Mouse (Mus musculus): Measurements from ENCODE around the gene Ehmt2. TPM values are rescaled to one million over a fixed set of nuclear protein-coding genes. Genes with fewer than 3 reads are reported as not detected.
A peak's percentile ranks its signal among the peaks of the same experiment; 100 is the strongest.
"Not testable (repeated sequence)": the region's sequence is repeated elsewhere in the genome, so short reads cannot be mapped to it uniquely, and the experiment has no call there.

Ehmt2 gene
- polyA plus RNA-seq, 1 experiment from 2014 or later = 59.6 TPM

DNA sequence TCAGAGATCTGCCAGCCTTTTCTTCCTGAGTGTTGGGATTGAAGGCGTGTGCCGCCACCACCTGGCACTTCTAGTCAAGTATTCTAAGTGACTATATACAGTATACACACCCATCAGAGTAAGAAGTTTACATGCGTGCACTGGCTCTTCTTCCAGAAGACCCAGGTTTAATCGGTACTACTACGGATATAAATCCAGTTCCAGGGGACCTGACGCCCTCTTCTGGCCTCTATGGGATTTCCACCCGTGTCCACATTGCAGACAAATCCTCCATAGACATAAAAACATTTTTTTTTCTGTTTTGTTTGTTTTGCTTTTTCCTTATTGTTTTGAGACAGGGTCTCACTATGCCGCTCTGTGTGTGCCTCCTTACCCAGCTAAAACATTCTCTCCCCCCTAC lies 49.3 kb downstream of the Ehmt2 start:
- no peak overlapping the region for H3K4me3 ChIP-seq (ENCODE audit: inconsistent target)
- peaks cover 13% of the 10 kb centered on the region for H3K79me2 ChIP-seq (ENCODE audit: inconsistent target)
- H3K36me3 ChIP-seq (ENCODE audit: inconsistent target) = peaks cover 12% of the 10 kb centered on the region; the same call in 1 of the 2 replicates
- H3K27ac ChIP-seq = no peak overlapping the region
- WGBS (ENCODE audit: missing documents) = 30% methylated on average over 6 of the region's 8 CpGs

DNA sequence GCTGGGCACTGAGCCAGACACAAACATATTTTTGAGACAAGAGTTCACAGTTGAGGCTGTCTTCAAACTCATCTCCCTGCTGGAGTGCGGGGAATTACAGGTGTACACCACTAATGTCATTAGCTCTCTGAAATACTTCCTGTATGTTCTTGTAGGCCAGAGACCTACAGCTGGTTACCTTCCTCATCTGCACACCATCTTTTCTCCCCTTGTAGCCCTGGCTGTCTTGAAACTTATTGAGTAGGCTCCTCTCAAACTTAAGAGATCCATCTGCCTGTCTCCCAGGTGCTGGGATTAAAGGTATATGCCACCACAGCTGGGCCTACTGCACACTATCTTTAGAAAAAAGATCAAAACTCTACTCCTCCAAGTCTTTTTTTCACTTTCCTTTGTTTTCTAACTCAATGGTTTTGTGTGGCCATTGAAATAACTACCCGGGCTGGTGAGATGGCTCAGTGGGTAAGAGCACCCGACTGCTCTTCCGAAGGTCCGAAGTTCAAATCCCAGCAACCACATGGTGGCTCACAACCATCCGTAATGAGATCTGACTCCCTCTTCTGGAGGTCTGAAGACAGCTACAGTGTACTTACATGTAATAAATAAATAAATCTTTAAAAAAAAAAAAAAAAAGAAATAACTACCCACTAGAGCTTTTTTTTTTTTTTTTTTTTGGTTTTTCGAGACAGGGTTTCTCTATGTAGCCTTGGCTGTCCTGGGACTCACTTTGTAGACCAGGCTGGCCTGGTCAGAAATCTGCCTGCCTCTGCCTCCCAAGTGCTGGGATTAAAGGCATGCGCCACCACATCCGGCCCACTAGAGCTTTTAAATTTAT lies 50.7 kb downstream of the Ehmt2 start:
- not testable (repeated sequence) for H3K4me3 ChIP-seq (ENCODE audit: inconsistent target); H3K27ac ChIP-seq
- Histone ChIP-seq H3K36me3 (ENCODE audit: inconsistent target) (peaks cover 12% of the 10 kb centered on the region; the same call in 1 of the 2 replicates), H3K79me2 (ENCODE audit: inconsistent target) (peaks cover 13% of the 10 kb centered on the region)
- 96% methylated on average over 7 of the region's 9 CpGs for WGBS (ENCODE audit: missing documents)

DNA sequence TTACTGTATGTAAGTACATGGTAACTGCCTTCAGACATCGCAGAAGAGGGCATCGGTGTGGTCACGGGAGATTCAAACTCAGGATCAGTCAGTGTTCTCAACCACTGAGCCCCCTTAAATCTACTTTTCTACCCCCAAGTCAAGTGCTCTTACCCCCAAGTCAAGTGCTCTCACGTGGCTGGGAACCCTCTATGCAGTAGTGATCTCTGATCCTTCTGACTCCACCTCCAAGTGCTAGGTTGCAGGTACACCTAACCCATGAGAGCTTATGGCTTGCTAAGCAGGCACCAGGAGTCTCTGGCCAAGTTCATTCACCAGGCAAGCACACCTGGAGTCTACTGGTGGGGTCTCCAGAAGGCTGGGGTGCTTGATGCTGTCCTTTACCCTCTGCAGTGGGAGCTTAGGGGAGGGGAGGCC lies 51.3 kb downstream of the Ehmt2 start:
- H3K27ac ChIP-seq = no peak overlapping the region
- no peak overlapping the region for H3K4me3 ChIP-seq (ENCODE audit: inconsistent target)
- WGBS (ENCODE audit: missing documents) = 80% methylated on average over 4 of the region's 4 CpGs

DNA sequence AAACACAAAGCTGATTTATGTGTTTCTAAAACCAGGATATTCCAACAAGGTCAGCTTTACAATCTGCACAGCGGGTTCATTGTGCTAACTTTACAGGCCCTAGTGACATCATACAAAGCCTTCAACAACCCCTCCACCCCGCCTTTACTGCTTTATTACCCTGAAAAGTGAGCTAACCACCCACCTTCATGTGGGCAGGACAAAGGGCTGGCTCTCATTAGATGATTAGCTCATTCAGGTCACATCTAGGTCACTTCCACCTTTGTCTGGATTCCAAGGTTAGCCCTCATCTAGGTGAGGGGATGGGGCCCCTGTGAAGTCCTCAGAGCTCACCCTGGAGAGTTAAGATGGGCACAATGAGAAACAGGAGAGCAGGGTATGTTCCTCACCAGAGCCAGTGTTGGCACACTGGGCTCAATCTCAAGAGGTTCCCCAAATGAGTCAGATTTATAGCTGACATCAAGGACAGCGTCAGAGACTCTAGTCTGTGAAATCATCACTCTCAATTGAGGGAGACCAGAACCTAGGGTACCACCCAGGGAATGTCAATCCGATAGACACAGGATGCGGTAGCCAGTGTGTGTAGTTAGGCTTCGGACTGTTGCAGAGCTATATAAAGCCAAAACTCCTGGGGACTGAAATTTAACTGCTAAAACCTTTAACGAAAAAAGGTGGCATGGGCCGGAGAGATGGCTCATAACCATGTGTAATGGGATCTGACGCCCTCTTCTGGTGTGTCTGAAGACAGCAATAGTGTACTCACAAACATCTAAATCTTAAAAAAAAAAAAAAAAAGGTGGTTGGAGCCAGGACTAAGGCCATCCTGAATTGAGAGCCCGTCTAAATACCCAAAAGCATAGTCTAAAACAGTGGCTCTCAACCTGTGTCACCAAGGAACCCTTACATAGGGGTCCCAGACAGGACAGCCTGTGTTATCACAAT lies 52.5 kb downstream of the Ehmt2 start:
- peaks cover 12% of the 10 kb centered on the region; the same call in 1 of the 2 replicates for H3K36me3 ChIP-seq (ENCODE audit: inconsistent target)
- peak overlapping the region; percentile 98 for H3K4me3 ChIP-seq (ENCODE audit: inconsistent target)
- H3K27ac ChIP-seq = peak overlapping the region; percentile 81; the same call in 1 of the 2 replicates
- WGBS (ENCODE audit: missing documents) = 44% methylated on average over 10 of the region's 10 CpGs
- H3K79me2 ChIP-seq (ENCODE audit: inconsistent target) = peaks cover 13% of the 10 kb centered on the region

More for the DNA sequence above, 51.3 kb downstream of the Ehmt2 start:
- Histone ChIP-seq H3K79me2 (ENCODE audit: inconsistent target) (peaks cover 13% of the 10 kb centered on the region), H3K36me3 (ENCODE audit: inconsistent target) (peaks cover 12% of the 10 kb centered on the region; the same call in 1 of the 2 replicates)

DNA sequence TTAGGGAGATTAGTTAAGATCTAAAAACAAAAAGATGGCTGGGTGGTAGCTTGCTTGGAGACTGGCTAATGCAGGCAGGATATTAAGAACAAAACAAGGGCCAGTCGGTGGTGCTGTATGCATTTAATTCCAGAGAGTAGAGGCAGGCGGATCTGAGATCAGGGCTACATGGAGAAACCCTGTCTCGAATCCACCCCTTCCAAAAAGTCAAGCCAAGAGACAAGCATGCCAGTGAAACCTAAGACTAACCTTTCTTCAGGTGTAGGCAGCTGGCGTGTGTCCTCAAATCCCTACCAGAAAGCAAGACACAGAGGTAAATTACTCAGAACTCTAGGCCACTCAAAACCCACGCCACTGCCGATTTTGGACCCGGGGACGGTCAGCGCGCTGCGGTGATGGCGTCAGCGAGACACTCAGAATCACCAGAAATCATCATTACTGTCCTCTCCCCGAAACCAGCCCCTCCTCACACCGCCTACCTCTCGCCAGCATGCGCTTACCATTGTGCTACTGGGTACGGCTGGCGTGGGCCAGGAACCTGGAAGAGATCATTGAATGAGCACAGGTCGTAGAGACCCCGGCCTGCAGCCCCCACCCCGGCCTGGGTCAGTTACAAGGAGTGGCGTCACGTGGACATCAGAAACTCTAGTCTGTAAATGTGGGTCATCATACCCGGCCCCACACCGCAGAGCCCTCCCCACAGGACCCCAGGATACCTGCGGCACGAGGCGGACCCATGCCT lies 53.5 kb downstream of the Ehmt2 start:
- H3K79me2 ChIP-seq (ENCODE audit: inconsistent target) = peaks cover 13% of the 10 kb centered on the region
- peaks cover 12% of the 10 kb centered on the region; the same call in 1 of the 2 replicates for H3K36me3 ChIP-seq (ENCODE audit: inconsistent target)
- peak overlapping the region; percentile 81 for H3K27ac ChIP-seq
- H3K4me3 ChIP-seq (ENCODE audit: inconsistent target) = peak overlapping the region; percentile 98
- WGBS (ENCODE audit: missing documents) = under 1% methylated on average over 29 of the region's 29 CpGs

DNA sequence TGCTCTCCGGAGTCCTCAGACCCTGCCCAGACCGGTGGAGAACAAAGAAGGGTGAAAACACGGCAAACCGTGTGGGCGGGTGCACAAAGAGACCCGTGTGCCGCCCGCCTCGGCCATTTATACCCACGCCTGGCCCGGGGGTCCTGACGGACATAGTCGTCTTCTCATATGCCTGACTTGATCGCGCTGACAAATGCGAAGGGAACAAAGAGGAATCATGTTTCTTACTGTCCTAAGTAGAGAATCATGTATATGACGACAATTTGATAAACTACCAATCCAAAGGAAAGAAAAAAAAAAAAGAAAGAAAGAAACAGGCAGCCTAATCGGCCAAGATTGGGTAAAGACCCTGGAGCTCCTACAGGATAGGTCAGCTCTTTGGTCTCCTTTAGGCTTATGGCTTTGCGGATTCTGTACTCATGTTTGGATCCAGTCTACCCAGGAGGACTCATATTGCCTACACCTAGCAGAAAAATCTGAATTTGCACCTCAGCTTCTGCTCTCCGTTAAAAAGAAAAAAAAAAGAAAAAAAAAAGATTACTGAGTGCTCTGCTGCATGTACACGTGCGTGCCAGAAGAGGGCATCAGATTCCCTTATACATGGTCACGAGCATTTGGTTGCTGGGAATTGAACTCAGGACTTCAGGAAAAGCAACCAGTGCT lies 54.2 kb downstream of the Ehmt2 start:
- Histone ChIP-seq H3K79me2 (ENCODE audit: inconsistent target) (peaks cover 13% of the 10 kb centered on the region), H3K27ac (peak overlapping the region; percentile 81), H3K36me3 (ENCODE audit: inconsistent target) (peaks cover 12% of the 10 kb centered on the region; the same call in 1 of the 2 replicates), H3K4me3 (ENCODE audit: inconsistent target) (peak overlapping the region; percentile 98)
- under 1% methylated on average over 21 of the region's 23 CpGs for WGBS (ENCODE audit: missing documents)

DNA sequence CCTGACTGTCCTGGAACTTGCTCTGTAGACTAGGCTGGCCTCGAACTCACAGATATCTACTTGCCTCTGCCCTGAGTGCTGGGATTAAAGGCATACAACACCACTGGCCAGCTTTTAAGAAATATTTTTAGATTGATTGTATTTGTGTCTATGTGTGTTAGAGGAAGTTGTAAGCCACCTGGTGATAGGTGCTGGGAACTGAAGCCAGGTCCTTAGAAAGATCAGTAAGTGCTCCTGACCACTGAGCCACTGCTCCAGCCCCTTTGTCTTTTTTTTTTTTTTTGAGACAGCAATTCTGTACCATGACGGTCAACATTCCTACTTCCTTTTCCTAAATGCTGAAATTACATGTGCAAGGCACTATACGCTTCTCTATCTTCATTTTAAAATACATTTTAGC lies 55.0 kb downstream of the Ehmt2 start:
- 60% methylated on average over 3 of the region's 3 CpGs for WGBS (ENCODE audit: missing documents)
- Histone ChIP-seq H3K27ac (0 out of 2 replicates have a peak overlapping the region, but pooled peaks have one; percentile 81), H3K36me3 (ENCODE audit: inconsistent target) (peaks cover 12% of the 10 kb centered on the region; the same call in 1 of the 2 replicates), H3K4me3 (ENCODE audit: inconsistent target) (no peak overlapping the region), H3K79me2 (ENCODE audit: inconsistent target) (peaks cover 13% of the 10 kb centered on the region)

DNA sequence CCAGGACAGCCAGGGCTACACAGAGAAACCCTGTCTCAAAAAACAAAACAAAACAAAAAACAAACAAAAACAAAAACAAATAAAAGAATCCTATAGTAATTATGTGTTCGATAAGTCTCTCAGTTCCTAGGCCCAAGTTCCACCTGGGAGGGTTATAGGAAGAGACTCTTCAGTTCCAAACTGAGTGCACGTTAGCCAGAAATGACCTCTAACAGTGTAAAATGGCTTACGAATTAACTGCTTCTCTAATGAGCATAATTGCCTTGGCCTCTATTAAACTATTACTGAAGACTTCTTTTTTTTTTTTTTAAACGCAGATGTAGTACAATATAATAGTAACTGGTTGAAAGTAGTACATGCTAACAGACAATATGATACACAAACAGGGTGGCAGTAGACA lies 55.6 kb downstream of the Ehmt2 start:
- peaks cover 13% of the 10 kb centered on the region for H3K79me2 ChIP-seq (ENCODE audit: inconsistent target)
- peaks cover 12% of the 10 kb centered on the region; the same call in 1 of the 2 replicates for H3K36me3 ChIP-seq (ENCODE audit: inconsistent target)
- H3K4me3 ChIP-seq (ENCODE audit: inconsistent target) = no peak overlapping the region
- WGBS (ENCODE audit: missing documents) = 94% methylated on average over 3 of the region's 4 CpGs
- no peak overlapping the region for H3K27ac ChIP-seq

DNA sequence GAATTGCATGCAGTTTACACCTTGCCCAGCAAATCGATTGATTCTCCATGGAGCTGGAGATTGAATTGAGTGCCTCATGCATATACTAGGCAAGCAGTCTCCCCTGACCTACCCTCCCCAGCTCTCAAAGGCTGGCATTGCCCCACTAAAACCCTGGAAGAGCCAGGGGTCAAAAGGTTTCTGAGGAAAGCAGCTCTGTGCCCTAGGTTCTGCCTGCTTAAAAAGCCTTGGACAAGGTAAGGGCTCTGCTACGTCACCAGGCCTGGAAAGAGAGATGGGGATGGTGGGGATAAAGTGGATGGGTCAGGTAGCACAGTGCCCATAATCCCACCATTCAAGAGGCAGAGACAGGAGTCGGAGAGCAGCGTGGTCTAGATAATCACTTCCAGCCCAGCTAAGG lies 56.6 kb downstream of the Ehmt2 start:
- peaks cover 7% of the 10 kb centered on the region; the same call in 1 of the 2 replicates for H3K36me3 ChIP-seq (ENCODE audit: inconsistent target)
- peaks cover 13% of the 10 kb centered on the region for H3K79me2 ChIP-seq (ENCODE audit: inconsistent target)
- no peak overlapping the region for H3K27ac ChIP-seq
- WGBS (ENCODE audit: missing documents) = 89% methylated on average over 4 of the region's 4 CpGs
- H3K4me3 ChIP-seq (ENCODE audit: inconsistent target) = no peak overlapping the region

DNA sequence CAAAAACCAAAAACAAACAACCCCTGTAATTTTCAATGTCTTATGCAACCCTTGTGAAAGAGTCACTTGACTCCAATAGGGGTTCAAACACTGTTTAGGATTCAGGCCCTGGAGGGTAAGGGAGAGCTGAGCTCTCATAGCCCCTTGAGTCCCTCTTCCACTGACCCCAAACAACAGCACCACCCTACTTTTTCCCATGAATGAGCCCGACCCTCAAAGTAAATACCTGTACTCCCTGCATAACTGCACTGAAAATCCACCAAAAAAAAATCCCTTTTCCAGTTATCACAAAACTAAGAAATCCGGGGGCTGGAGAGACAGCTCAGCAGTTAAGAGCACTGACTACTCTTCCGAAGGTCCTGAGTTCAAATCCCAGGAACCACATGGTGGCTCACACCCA lies 57.6 kb downstream of the Ehmt2 start:
- Histone ChIP-seq H3K36me3 (ENCODE audit: inconsistent target) (no peaks in the 10 kb centered on the region), H3K79me2 (ENCODE audit: inconsistent target) (peaks cover 13% of the 10 kb centered on the region), H3K27ac (no peak overlapping the region), H3K4me3 (ENCODE audit: inconsistent target) (no peak overlapping the region)
- 84% methylated on average over 3 of the region's 3 CpGs for WGBS (ENCODE audit: missing documents)

DNA sequence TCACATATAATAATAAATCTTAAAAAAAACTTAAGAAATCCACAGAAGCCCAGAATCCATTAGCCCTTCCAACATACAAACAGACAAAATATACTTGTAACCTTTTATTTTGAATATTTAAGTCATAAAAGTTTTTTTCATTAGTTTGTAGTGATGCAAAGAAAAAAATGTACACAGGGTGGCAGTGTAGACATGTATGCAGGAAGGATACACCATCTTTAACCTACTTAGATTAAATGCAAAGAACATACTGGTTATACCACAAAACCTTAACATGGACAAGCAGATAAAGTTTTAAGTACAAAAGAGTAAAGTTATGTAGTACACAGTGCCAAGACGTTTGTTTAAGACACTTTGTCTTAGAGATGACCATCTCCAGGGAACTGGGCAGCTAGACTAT lies 58.1 kb downstream of the Ehmt2 start:
- H3K36me3 ChIP-seq (ENCODE audit: inconsistent target) = no peaks in the 10 kb centered on the region
- H3K4me3 ChIP-seq (ENCODE audit: inconsistent target) = no peak overlapping the region
- no peak overlapping the region for H3K27ac ChIP-seq
- H3K79me2 ChIP-seq (ENCODE audit: inconsistent target) = peaks cover 10% of the 10 kb centered on the region
- 45% methylated on average over 1 of the region's 1 CpGs for WGBS (ENCODE audit: missing documents)

DNA sequence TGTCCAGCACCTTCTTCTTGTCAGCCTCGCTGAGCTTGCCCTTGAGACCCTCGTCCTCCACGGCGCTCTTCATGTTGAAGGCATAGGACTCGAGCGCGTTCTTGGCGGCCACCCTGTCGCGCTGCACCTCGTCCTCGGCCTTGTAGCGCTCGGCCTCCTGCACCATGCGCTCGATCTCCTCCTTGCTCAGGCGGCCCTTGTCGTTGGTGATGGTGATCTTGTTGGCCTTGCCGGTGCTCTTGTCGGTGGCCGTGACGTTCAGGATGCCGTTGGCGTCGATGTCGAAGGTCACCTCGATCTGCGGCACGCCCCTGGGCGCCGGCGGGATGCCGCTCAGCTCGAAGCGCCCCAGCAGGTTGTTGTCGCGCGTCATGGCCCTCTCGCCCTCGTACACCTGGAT lies 59.0 kb downstream of the Ehmt2 start:
- not testable (repeated sequence) for H3K4me3 ChIP-seq (ENCODE audit: inconsistent target); H3K79me2 ChIP-seq (ENCODE audit: inconsistent target); H3K36me3 ChIP-seq (ENCODE audit: inconsistent target); H3K27ac ChIP-seq
- no CpG with 5 or more reads among the region's 40 CpGs for WGBS (ENCODE audit: missing documents)

DNA sequence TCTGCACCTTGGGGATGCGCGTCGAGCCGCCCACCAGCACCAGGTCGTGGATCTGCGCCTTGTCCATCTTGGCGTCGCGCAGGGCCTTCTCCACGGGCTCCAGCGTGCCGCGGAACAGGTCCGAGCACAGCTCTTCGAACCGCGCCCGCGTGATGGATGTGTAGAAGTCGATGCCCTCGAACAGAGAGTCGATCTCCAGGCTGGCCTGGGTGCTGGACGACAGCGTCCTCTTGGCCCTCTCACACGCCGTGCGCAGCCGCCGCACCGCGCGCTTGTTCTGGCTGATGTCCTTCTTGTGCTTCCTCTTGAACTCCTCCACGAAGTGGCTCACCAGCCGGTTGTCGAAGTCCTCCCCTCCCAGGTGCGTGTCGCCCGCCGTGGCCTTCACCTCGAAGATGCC lies 59.7 kb downstream of the Ehmt2 start:
- H3K36me3 ChIP-seq (ENCODE audit: inconsistent target); H3K4me3 ChIP-seq (ENCODE audit: inconsistent target); H3K79me2 ChIP-seq (ENCODE audit: inconsistent target); H3K27ac ChIP-seq: not testable (repeated sequence)
- WGBS (ENCODE audit: missing documents) = 37% methylated on average over 2 of the region's 40 CpGs

DNA sequence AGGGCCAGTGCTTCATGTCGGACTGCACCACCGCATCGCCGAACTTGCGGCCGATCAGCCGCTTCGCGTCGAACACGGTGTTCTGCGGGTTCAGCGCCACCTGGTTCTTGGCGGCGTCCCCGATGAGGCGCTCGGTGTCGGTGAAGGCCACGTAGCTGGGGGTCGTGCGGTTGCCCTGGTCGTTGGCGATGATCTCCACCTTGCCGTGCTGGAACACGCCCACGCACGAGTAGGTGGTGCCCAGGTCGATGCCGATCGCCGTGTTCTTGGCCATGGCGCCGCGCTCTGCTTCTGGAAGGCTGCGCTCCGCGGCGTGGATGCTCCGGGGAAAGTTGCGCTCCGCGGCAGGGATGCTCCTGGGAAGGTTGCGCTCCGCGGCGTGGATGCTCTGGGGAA lies 60.5 kb downstream of the Ehmt2 start:
- not testable (repeated sequence) for H3K36me3 ChIP-seq (ENCODE audit: inconsistent target); H3K4me3 ChIP-seq (ENCODE audit: inconsistent target); H3K79me2 ChIP-seq (ENCODE audit: inconsistent target); H3K27ac ChIP-seq
- 4% methylated on average over 4 of the region's 47 CpGs for WGBS (ENCODE audit: missing documents)
